Mouse (Mus musculus) hindbrain, embryonic 14.5 days (tissue): Measurements from ENCODE around the gene Prr15l. TPM values are rescaled to one million over a fixed set of nuclear protein-coding genes. Genes with fewer than 3 reads are reported as not detected.

Experiments
- ATAC-seq: fragments of 200-750 bp; cut with Nextera tagmentation; 2 replicates; pipeline ENCODE4 v1.8.0; 2017; ENCODE audit warnings: moderate number of reproducible peaks, mild to moderate bottlenecking, moderate TSS enrichment, moderate library complexity; ENCODE audit not compliant: low FRiP score
- DNase-seq: peaks from one replicate; pipeline ENCODE4 v3.0.0-alpha.2; 2015; ENCODE audit warnings: low spot score
- H3K27ac ChIP-seq: fragments of 300-500 bp; sonication (generic); 2 replicates; pipeline ENCODE4 v1.5.1; 2014; ENCODE audit warnings: mild to moderate bottlenecking, moderate library complexity
- H3K27me3 ChIP-seq: fragments of 300-500 bp; sonication (generic); 2 replicates; pipeline ENCODE4 v1.6.1; 2014; ENCODE audit warnings: mild to moderate bottlenecking, low read length, mixed read lengths; ENCODE audit not compliant: control insufficient read depth, insufficient read depth
- H3K36me3 ChIP-seq: fragments of 300-500 bp; sonication (generic); replicated peaks from 2 replicates; pipeline ENCODE4 v1.6.1; 2014; ENCODE audit not compliant: control insufficient read depth, insufficient read depth
- H3K4me1 ChIP-seq: fragments of 300-500 bp; sonication (generic); replicated peaks from 2 replicates; pipeline ENCODE4 v1.6.1; 2014; ENCODE audit warnings: antibody characterized with exemption, low read length, mixed read lengths; ENCODE audit not compliant: control insufficient read depth, insufficient read depth
- H3K4me2 ChIP-seq: fragments of 300-500 bp; sonication (generic); replicated peaks from 2 replicates; pipeline ENCODE4 v1.6.1; 2014; ENCODE audit warnings: mild to moderate bottlenecking, moderate library complexity
- H3K4me3 ChIP-seq: fragments of 300-500 bp; sonication (generic); replicated peaks from 2 replicates; pipeline ENCODE4 v1.5.1; 2014; ENCODE audit warnings: mild to moderate bottlenecking, low read length
- H3K9ac ChIP-seq: fragments of 300-500 bp; sonication (generic); 2 replicates; pipeline ENCODE4 v1.6.1; 2014
- H3K9me3 ChIP-seq: fragments of 300-500 bp; sonication (generic); 2 replicates; pipeline ENCODE4 v1.6.1; 2016; ENCODE audit warnings: low read length; ENCODE audit not compliant: control insufficient read depth
- WGBS: fragments of 180-500 bp; shearing (Covaris S2); extraction: QIAGEN DNeasy Blood & Tissue Kit; methylation state at CpG from one replicate; pipeline ENCODE4 v1.1.7; 2014; 5-methylcytosine and 5-hydroxymethylcytosine counted together
- polyA plus RNA-seq: library from polyadenylated mRNA; unstranded; fragments of >200 nt; fragmentation: Nextera tagmentation; extraction: Ambion mirVana; gene quantifications from 2 replicates; pipeline ENCODE4 v1.2.1, GENCODE M21; 2014

Prr15l gene
- polyA plus RNA-seq, 1 experiment from 2014 or later: 0.16 TPM

DNA sequence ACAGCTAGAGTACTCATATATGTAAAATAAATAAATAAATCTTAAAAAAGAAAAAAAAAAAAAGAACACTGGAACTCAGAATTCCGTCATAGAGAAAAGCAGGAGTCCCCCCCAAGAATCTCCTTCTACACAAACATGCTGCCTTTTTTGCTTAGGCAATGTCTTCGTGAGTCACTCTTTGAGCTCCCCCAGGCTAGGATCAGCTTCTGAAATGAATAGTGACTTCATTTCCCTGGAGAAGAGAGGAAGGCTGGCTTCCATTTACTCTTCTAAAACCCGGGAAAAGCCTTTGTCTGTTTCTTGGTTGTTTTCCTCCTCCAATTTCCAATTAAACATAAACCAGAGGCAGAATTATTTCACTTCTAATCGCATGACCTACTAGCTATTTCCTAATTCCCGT lies 45.0 kb downstream of the Prr15l start:
- peaks cover 30% of the 10 kb centered on the region for H3K4me1 ChIP-seq
- H3K36me3 ChIP-seq: no peaks in the 10 kb centered on the region
- DNase-seq (no peak), ATAC-seq (no peak)
- H3K4me2 ChIP-seq: no peak overlapping the region
- 66% methylated on average over 5 of the region's 5 CpGs for WGBS
- 0 out of 2 replicates have a peak overlapping the region, but pooled peaks have one; percentile 7 for H3K9ac ChIP-seq
- H3K9me3 ChIP-seq: no peaks in the 10 kb centered on the region
- H3K4me3 ChIP-seq: no peak overlapping the region
- peak overlapping the region; percentile 63 for H3K27ac ChIP-seq
- H3K27me3 ChIP-seq: no peaks in the 10 kb centered on the region

DNA sequence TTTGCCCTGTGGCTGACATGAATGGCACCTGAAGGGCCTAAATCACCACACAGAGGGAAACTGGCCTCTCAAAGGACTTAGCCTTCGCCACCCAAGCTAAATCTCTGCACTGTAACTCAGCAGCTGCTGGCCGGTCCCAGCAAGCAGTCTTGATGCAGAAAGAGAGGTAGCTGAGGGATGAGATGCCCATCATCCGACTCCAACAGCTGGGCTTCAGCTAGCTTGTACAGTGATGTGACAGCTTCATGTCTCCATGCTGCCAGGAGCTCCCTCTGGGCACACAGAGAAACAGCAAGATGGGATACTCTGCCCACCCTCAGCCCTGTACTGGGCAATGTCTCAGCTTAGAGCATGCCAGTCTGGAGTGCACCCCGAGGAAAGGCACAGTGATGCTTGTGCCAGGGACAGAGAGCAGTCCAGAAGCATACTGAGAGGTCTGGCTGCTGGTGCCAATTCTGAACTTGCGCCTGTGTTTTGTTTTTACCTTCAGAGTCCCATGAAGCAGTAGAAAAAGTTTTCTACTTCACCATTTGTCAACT lies 45.6 kb downstream of the Prr15l start:
- H3K36me3 ChIP-seq: no peaks in the 10 kb centered on the region
- peaks cover 32% of the 10 kb centered on the region for H3K4me1 ChIP-seq
- no peaks in the 10 kb centered on the region for H3K27me3 ChIP-seq
- 78% methylated on average over 5 of the region's 5 CpGs for WGBS
- no peak overlapping the region for H3K4me2 ChIP-seq
- H3K9ac ChIP-seq: peak overlapping the region; percentile 7; the same call in 1 of the 2 replicates
- H3K9me3 ChIP-seq: no peaks in the 10 kb centered on the region
- DNase-seq (no peak), ATAC-seq (no peak)
- no peak overlapping the region for H3K4me3 ChIP-seq
- peak overlapping the region; percentile 63 for H3K27ac ChIP-seq

DNA sequence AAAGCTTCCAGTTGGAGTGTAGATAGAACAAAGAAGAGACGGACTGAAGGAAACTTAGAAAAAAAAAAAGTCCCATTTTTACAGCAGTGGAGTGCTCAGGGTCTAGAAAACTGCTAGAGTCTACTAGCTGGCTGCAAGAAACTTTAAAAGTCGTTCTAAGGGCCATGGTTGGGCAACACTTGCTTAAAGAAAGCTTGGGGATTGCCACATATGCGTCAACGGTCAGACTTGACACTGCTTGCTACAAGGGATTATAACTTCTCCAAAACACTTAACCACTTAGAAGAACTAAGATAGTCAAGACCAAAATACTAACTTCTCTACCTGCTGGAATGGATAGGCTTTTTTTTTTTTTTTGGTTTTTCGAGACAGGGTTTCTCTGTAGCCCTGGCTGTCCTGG lies 46.9 kb downstream of the Prr15l start:
- no peak overlapping the region for H3K9ac ChIP-seq

DNA sequence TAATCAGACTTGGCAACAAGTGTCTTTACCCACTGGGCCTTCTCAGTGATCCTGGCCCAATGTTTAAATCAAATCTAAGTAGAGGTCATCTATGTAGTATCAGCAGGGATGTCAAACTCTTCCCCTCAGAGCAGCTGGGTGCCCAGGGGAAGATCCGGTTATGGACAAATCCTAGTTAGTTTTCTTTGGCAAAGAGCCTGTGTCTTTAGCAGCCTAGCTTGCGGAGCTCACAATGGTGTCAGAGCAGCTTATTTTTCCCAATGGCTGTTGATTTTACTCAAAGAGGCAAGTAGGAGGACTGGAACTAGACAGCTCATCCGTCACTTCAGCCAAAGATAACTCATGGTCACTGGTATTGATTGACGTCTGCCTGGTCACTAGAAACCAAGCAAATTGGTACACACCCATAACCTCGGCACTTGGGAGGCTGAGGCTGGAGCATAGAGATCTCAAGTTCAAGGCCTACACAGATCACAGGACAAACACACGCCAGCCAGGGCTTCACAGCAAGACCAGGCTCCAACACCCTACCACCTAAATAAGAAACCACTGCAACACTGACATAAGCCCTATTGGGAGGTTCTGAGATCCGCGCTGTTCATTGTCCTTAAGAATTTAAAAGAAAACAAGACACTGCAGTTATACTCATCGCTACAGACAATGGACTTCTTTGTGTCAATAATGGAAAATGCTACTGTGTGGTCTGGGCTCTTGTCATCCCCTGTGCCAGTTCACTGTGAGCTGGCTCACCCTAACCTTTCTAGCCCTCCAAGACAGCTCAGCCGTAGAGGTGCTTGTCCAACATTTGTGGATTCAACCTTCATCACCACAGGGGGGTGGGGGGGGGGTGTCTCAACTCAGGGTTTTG lies 47.8 kb downstream of the Prr15l start:
- peak overlapping the region; percentile 82 for H3K9ac ChIP-seq
- peaks cover 23% of the 10 kb centered on the region for H3K4me1 ChIP-seq
- ATAC-seq (no peak), DNase-seq (no peak)
- H3K36me3 ChIP-seq: no peaks in the 10 kb centered on the region
- no peaks in the 10 kb centered on the region for H3K9me3 ChIP-seq
- H3K27me3 ChIP-seq: no peaks in the 10 kb centered on the region
- peak overlapping the region; percentile 76 for H3K4me2 ChIP-seq
- peak overlapping the region; percentile 98 for H3K27ac ChIP-seq
- H3K4me3 ChIP-seq: peak overlapping the region; percentile 54
- 77% methylated on average over 10 of the region's 10 CpGs for WGBS

More for the DNA sequence above, 46.9 kb downstream of the Prr15l start:
- DNase-seq (no peak), ATAC-seq (no peak)
- 88% methylated on average over 5 of the region's 5 CpGs for WGBS
- Histone ChIP-seq H3K4me2 (no peak overlapping the region), H3K4me3 (no peak overlapping the region), H3K4me1 (peaks cover 30% of the 10 kb centered on the region), H3K9me3 (no peaks in the 10 kb centered on the region), H3K36me3 (no peaks in the 10 kb centered on the region), H3K27me3 (no peaks in the 10 kb centered on the region), H3K27ac (no peak overlapping the region)

DNA sequence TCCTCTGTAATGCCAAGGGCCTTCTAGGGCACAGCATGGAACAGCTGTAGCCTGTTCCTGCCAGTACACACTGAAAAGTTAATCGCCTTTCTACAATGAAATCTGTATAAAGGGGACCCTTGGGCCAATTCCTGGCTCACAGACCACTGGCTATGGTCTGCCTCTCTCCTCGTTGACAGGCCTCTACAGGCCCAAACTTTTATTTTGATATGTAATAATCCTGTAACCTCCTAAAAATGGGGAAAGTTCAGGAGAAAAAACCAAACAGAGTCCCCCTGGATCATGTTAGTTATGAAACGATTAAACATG lies 48.4 kb downstream of the Prr15l start:
- Histone ChIP-seq H3K9me3 (no peaks in the 10 kb centered on the region), H3K4me1 (peaks cover 23% of the 10 kb centered on the region), H3K27me3 (no peaks in the 10 kb centered on the region), H3K9ac (peak overlapping the region; percentile 82), H3K27ac (peak overlapping the region; percentile 98), H3K4me2 (peak overlapping the region; percentile 76), H3K4me3 (peak overlapping the region; percentile 54), H3K36me3 (no peaks in the 10 kb centered on the region)
- 51% methylated on average over 3 of the region's 3 CpGs for WGBS
- ATAC-seq (no peak), DNase-seq (no peak)

DNA sequence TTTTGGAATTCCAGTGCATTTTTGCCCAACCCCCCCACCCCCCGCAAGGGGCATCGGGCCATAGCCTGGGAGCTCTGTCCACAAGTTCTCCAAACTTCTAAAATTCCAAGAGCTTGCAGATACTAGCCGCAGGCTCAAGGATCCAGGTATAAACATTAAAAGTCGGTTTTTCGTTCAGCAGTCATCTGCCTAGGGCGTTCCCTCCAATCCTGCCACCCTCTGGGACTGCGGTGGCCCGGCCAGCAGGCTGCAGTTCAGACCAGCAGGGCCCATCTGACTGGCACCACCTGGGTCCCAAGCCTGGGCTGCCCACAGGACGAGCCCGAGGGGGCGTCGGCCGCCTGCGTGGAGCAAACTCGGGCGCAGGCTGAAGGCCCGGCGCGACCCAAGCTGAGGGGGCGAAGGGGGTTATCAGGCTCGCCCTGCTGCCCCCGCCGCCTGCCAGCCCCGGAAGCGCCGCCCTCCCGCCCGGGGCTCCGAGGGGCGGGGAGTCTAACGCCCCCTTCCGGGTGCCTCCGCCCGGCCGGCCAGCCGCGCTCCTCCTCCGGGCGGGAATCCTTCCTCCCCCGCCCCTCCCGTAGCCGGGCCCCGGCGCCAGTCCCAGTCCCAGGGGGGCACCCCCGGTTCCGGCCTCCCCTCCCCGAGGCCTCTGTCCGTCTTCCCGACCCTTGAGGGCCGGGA lies 49.1 kb downstream of the Prr15l start:
- Histone ChIP-seq H3K4me1 (peaks cover 23% of the 10 kb centered on the region), H3K36me3 (no peaks in the 10 kb centered on the region), H3K9me3 (no peaks in the 10 kb centered on the region), H3K4me3 (peak overlapping the region; percentile 54), H3K27ac (peak overlapping the region; percentile 98), H3K27me3 (no peaks in the 10 kb centered on the region), H3K9ac (peak overlapping the region; percentile 82), H3K4me2 (peak overlapping the region; percentile 76)
- DNase-seq (peak; percentile 78), ATAC-seq (peak; percentile 76)
- 0% methylated on average over 45 of the region's 50 CpGs for WGBS

DNA sequence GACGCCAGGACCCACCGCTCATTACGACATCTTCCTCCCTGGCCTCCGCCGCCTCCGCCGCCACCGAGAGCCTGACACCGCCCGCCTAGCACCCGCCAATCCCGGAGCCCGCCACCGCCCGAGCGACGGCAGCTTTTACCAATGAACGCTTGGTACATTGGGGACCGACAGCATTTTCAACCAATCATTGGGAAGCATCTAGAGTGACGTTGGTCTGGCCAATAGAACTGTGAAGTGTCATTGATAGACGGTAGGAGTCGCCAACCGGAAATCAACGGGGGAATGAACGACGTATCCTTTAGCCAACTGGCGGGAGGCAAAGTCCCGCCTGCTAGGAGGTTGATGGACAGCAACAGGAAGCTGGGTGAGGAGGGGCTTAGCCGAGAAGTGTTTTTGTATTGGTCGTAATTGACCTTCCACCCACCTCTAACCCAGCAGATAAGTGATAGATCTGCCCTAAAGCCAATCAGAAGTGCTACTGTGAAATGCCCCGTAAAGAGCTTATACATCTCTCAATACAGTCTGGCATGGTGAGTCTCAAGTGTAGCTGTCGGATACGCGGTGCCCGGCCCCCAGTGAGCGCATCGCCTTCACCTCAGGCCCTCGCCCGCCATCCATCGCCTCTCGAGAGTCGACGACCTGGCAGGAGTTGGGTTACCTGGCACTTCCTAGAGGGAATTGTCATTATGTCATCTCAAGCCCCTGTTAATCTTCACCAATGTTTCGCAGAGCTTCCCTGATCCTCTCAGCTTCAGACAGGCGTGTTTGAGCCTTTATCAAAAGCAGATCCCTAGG lies 49.9 kb downstream of the Prr15l start:
- Histone ChIP-seq H3K27me3 (no peaks in the 10 kb centered on the region), H3K27ac (peak overlapping the region; percentile 98), H3K9ac (peak overlapping the region; percentile 82), H3K9me3 (no peaks in the 10 kb centered on the region), H3K4me2 (peak overlapping the region; percentile 80), H3K36me3 (no peaks in the 10 kb centered on the region), H3K4me3 (peak overlapping the region; percentile 54), H3K4me1 (peaks cover 23% of the 10 kb centered on the region)
- DNase-seq: peak; percentile 98
- under 1% methylated on average over 45 of the region's 45 CpGs for WGBS
- ATAC-seq: peak; percentile 98

DNA sequence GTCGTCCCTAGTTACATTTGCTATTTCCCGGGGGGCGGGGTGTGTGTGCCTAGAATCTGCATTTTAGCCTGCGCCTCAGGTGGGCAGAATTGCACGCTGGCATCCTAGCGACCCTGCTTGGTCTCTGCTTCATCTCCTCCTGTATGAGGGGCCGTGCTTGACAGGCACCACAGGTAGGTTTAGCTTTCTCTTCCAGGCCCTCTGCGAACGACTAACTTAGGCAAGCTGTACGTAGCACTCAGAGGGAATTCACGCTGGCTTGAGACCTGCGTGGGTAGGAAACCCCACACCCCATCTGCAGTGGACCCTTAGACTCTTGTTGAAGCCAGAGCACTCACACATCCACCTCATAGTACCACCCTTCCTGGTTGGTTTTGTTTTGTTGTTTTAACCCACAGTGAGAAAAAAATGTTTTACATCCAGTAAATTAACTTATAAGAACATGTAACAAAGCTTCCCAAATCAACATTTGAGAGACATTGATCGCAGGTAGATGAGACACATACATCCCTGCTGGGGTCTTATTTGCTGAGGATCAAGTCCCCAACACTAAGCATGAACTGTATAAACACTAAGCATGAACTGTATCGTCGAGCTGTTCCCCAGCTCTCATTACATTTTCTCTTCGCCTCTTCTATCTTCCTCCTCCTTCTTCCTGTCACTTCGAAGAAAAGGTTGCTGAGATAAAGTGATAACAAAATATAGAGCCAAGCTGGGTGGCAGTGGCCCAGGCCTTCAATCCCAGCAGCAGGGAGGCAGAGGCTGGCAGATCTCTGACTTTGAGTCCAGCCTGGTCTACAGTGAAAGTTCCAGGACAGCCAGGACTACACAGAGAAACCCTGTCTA lies 50.7 kb downstream of the Prr15l start:
- no peaks in the 10 kb centered on the region for H3K27me3 ChIP-seq
- H3K9ac ChIP-seq: peak overlapping the region; percentile 61
- H3K9me3 ChIP-seq: no peaks in the 10 kb centered on the region
- DNase-seq (no peak), ATAC-seq (no peak)
- peak overlapping the region; percentile 80 for H3K4me2 ChIP-seq
- peak overlapping the region; percentile 79 for H3K27ac ChIP-seq
- peak overlapping the region; percentile 46 for H3K4me3 ChIP-seq
- 34% methylated on average over 17 of the region's 17 CpGs for WGBS
- H3K4me1 ChIP-seq: peaks cover 18% of the 10 kb centered on the region
- no peaks in the 10 kb centered on the region for H3K36me3 ChIP-seq
